Comparison of ENCODE assay signal across 24 mouse cellular contexts in genomic region chr5:51922494-51922893, GRCm38 (mm10).
DNase-seq lines count a peak whose midpoint lies in the region; ATAC-seq lines count a peak whose summit lies in the region.
"Had no signal": no experiment of that assay in that cellular context is flagged by ENCODE, and none has a peak within 500 bp of the region (broad histone marks: within the 10 kb centered on the region; RNA-seq: fewer than 3 reads in every experiment).

No protein-coding gene starts in this region.

- ATAC-seq in heart, embryonic 15.5 days (replicated peaks; ENCODE audit: insufficient number of reproducible peaks, insufficient read depth, low FRiP score, low read depth), result no peak
- no peak for ATAC-seq in midbrain, embryonic 11.5 days (ENCODE audit: low FRiP score)
- no peak for ATAC-seq in midbrain, embryonic 14.5 days (ENCODE audit: low FRiP score, low TSS enrichment)
- ATAC-seq in embryonic facial prominence, embryonic 13.5 days (ENCODE audit: insufficient number of reproducible peaks, insufficient read depth, low FRiP score, low TSS enrichment, low read depth), result no peak
- ATAC-seq in neural tube, embryonic 15.5 days (ENCODE audit: low FRiP score), result no peak
- ATAC-seq: activated CD4-positive, CD25-positive, alpha-beta regulatory T cell, adult 4 months; CD4-positive, CD25-positive, alpha-beta regulatory T cell, adult 4 months; forebrain, embryonic 13.5 days; forebrain, embryonic 16.5 days; hindbrain, postnatal 0 days; inflammation-experienced regulatory T-cells, adult 6 months; intestine, embryonic 16.5 days had no signal

- 0 out of 2 replicates have a peak overlapping the region, but pooled peaks have one; percentile 8 for H3K4me2 ChIP-seq in heart, embryonic 15.5 days
- H3K4me2 ChIP-seq in midbrain, embryonic 11.5 days, result no peak overlapping the region
- no peak overlapping the region for H3K4me2 ChIP-seq in midbrain, embryonic 14.5 days (ENCODE audit: low read length)
- H3K4me2 ChIP-seq in embryonic facial prominence, embryonic 13.5 days, result peak overlapping the region; percentile 11; the same call in 1 of the 2 replicates
- no peak overlapping the region for H3K4me2 ChIP-seq in neural tube, embryonic 15.5 days
- H3K4me2 ChIP-seq: forebrain, embryonic 13.5 days; hindbrain, embryonic 14.5 days had no signal

- no peaks in the 10 kb centered on the region for H3K36me3 ChIP-seq in heart, embryonic 15.5 days
- no peaks in the 10 kb centered on the region for H3K36me3 ChIP-seq in midbrain, embryonic 11.5 days (ENCODE audit: control insufficient read depth, insufficient read depth, low read length)
- H3K36me3 ChIP-seq in midbrain, embryonic 14.5 days (ENCODE audit: control insufficient read depth, insufficient read depth, low read length), result no peaks in the 10 kb centered on the region
- no peaks in the 10 kb centered on the region for H3K36me3 ChIP-seq in embryonic facial prominence, embryonic 13.5 days
- H3K36me3 ChIP-seq in neural tube, embryonic 15.5 days, result no peaks in the 10 kb centered on the region

- H3K27ac ChIP-seq in heart, embryonic 15.5 days, result no peak overlapping the region
- H3K27ac ChIP-seq in midbrain, embryonic 11.5 days (ENCODE audit: low read depth, low read length), result no peak overlapping the region
- no peak overlapping the region for H3K27ac ChIP-seq in midbrain, embryonic 14.5 days (replicated peaks; ENCODE audit: low read depth, low read length)
- no peak overlapping the region for H3K27ac ChIP-seq in embryonic facial prominence, embryonic 13.5 days
- no peak overlapping the region for H3K27ac ChIP-seq in neural tube, embryonic 15.5 days (replicated peaks)
- H3K27ac ChIP-seq: forebrain, embryonic 13.5 days; hindbrain, embryonic 14.5 days; hindbrain, postnatal 0 days had no signal

- H3K4me1 ChIP-seq in heart, embryonic 15.5 days (replicated peaks), result peaks cover 13% of the 10 kb centered on the region
- no peaks in the 10 kb centered on the region for H3K4me1 ChIP-seq in midbrain, embryonic 11.5 days (ENCODE audit: control insufficient read depth, insufficient read depth, low read length)
- H3K4me1 ChIP-seq in midbrain, embryonic 14.5 days (ENCODE audit: control insufficient read depth, insufficient read depth, low read length), result no peaks in the 10 kb centered on the region
- H3K4me1 ChIP-seq in embryonic facial prominence, embryonic 13.5 days, result peaks cover 5% of the 10 kb centered on the region
- H3K4me1 ChIP-seq in neural tube, embryonic 15.5 days, result no peaks in the 10 kb centered on the region
- H3K4me1 ChIP-seq: forebrain, embryonic 13.5 days had no signal

- DNase-seq in heart, postnatal 36 days, result no peak
- peak; percentile 21 for DNase-seq in midbrain, embryonic 11.5 days (ENCODE audit: low spot score, missing footprints)
- DNase-seq in midbrain, embryonic 14.5 days, result no peak
- DNase-seq: adrenal gland, adult 8-10 months; adrenal gland, postnatal 25 days; cerebellum, adult 11-12 months; cerebellum, adult 8-10 months; cerebellum, postnatal 10 days; cerebellum, postnatal 36 days; embryo, embryonic 11 days; gastrocnemius, postnatal 10 days; kidney, adult 18-20 months had no signal

- no peak overlapping the region for H3K4me3 ChIP-seq in heart, embryonic 15.5 days
- no peak overlapping the region for H3K4me3 ChIP-seq in midbrain, embryonic 11.5 days (ENCODE audit: low read depth, low read length)
- no peak overlapping the region for H3K4me3 ChIP-seq in midbrain, embryonic 14.5 days (replicated peaks; ENCODE audit: low read depth, low read length)
- no peak overlapping the region for H3K4me3 ChIP-seq in embryonic facial prominence, embryonic 13.5 days
- no peak overlapping the region for H3K4me3 ChIP-seq in neural tube, embryonic 15.5 days (replicated peaks)
- H3K4me3 ChIP-seq: erythroblast, embryonic 14.5 days; forebrain, embryonic 13.5 days had no signal

- intact Hi-C loops in heart, postnatal 36 days (cut with DNase I), result no loop called here

- no peaks in the 10 kb centered on the region for H3K9me3 ChIP-seq in heart, embryonic 15.5 days (replicated peaks)
- no peaks in the 10 kb centered on the region for H3K9me3 ChIP-seq in midbrain, embryonic 11.5 days (ENCODE audit: control insufficient read depth, low read length)
- no peaks in the 10 kb centered on the region for H3K9me3 ChIP-seq in midbrain, embryonic 14.5 days (ENCODE audit: control insufficient read depth, low read length)
- no peaks in the 10 kb centered on the region for H3K9me3 ChIP-seq in embryonic facial prominence, embryonic 13.5 days
- H3K9me3 ChIP-seq in neural tube, embryonic 15.5 days (replicated peaks), result no peaks in the 10 kb centered on the region
- H3K9me3 ChIP-seq: forebrain, embryonic 13.5 days had no signal

- 73% methylated on average over 7 of the region's 7 CpGs for WGBS in heart, embryonic 15.5 days
- WGBS in midbrain, embryonic 11.5 days, result 82% methylated on average over 7 of the region's 7 CpGs
- 77% methylated on average over 7 of the region's 7 CpGs for WGBS in midbrain, embryonic 14.5 days
- 78% methylated on average over 7 of the region's 7 CpGs for WGBS in embryonic facial prominence, embryonic 13.5 days
- 85% methylated on average over 7 of the region's 7 CpGs for WGBS in neural tube, embryonic 15.5 days

- no peak overlapping the region for H3K9ac ChIP-seq in heart, embryonic 15.5 days
- H3K9ac ChIP-seq in midbrain, embryonic 11.5 days (ENCODE audit: low read length), result no peak overlapping the region
- no peak overlapping the region for H3K9ac ChIP-seq in midbrain, embryonic 14.5 days (replicated peaks; ENCODE audit: low read length)
- no peak overlapping the region for H3K9ac ChIP-seq in embryonic facial prominence, embryonic 13.5 days
- no peak overlapping the region for H3K9ac ChIP-seq in neural tube, embryonic 15.5 days (replicated peaks)
- H3K9ac ChIP-seq: forebrain, embryonic 13.5 days; hindbrain, embryonic 14.5 days had no signal

- no peaks in the 10 kb centered on the region for H3K27me3 ChIP-seq in heart, embryonic 15.5 days
- H3K27me3 ChIP-seq in midbrain, embryonic 11.5 days (ENCODE audit: control insufficient read depth, insufficient read depth, low read length), result no peaks in the 10 kb centered on the region
- H3K27me3 ChIP-seq in midbrain, embryonic 14.5 days (ENCODE audit: control insufficient read depth, insufficient read depth, low read length), result no peaks in the 10 kb centered on the region
- H3K27me3 ChIP-seq in embryonic facial prominence, embryonic 13.5 days, result no peaks in the 10 kb centered on the region; the same call in 1 of the 2 replicates
- H3K27me3 ChIP-seq in neural tube, embryonic 15.5 days (replicated peaks), result no peaks in the 10 kb centered on the region
- H3K27me3 ChIP-seq: forebrain, embryonic 13.5 days had no signal

Comparison
In these comparisons a context has a peak if more than half of its experiments do, and no peak if none do; other contexts are left out.
1. H3K4me2 ChIP-seq: peak in heart, embryonic 15.5 days (single experiment) and embryonic facial prominence, embryonic 13.5 days (single experiment); none in midbrain, embryonic 11.5 days (single experiment), midbrain, embryonic 14.5 days (single experiment) and neural tube, embryonic 15.5 days (single experiment).